Mouse (Mus musculus) cerebellum, adult 9-11 months (tissue): ENCODE measurements around the gene Dgkz.

Experiments
- DNase-seq: peaks from one replicate; pipeline ENCODE4 v3.0.0; 2022

Dgkz gene

GRCm38 (mm10) chr2:91975581-91976541 is at the start of gene Dgkz:
Gene Dgkz, minus strand, starts transcription at chr2:91975864.
- peak; percentile 62 for DNase-seq

DNA sequence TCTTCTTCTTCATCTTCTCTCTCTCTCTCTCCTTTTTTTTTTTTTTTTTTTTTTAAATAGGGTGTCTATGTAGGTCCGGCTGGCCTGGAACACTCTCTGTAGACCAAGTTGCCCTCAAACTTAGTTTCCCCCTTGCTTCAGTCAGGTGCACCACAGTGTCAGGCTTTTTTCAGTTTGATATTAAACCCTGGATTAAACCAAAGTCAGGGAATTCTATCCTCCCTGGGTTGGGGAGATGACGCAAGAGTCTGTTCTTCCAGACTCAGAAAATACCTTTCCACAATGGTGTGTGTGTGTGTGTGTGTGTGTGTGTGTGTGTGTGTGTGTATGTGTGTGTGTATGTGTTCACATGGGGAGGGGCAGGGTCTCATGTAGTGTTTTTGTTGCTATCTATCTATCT is 49.5 kb upstream of the Dgkz start:
- no peak for DNase-seq

DNA sequence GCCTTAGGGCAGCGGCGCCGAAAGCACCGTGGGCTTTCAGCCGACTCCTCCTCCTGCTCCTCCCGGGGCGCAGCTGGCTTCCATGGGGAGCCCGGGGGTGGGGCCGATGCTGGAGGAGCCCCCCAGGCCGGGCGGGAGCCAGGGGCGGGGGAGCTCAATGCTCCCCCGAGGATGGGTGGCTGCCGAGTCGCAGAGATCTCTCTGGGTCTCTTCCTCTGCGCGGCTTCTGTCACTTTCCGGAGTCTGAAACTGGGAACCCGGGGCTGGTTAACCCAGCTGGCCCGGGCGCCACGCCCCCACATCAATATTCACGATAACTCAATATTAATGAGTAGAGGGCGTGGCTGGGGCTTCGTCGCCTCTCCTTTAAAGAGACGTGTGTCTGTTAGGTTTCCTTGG is 48.6 kb upstream of the Dgkz start, which contains the start of gene Creb3l1:
TSS of gene Creb3l1 (minus strand) at position 229 of the 399 bp plus-strand sequence.
- DNase-seq = peak; percentile 22

DNA sequence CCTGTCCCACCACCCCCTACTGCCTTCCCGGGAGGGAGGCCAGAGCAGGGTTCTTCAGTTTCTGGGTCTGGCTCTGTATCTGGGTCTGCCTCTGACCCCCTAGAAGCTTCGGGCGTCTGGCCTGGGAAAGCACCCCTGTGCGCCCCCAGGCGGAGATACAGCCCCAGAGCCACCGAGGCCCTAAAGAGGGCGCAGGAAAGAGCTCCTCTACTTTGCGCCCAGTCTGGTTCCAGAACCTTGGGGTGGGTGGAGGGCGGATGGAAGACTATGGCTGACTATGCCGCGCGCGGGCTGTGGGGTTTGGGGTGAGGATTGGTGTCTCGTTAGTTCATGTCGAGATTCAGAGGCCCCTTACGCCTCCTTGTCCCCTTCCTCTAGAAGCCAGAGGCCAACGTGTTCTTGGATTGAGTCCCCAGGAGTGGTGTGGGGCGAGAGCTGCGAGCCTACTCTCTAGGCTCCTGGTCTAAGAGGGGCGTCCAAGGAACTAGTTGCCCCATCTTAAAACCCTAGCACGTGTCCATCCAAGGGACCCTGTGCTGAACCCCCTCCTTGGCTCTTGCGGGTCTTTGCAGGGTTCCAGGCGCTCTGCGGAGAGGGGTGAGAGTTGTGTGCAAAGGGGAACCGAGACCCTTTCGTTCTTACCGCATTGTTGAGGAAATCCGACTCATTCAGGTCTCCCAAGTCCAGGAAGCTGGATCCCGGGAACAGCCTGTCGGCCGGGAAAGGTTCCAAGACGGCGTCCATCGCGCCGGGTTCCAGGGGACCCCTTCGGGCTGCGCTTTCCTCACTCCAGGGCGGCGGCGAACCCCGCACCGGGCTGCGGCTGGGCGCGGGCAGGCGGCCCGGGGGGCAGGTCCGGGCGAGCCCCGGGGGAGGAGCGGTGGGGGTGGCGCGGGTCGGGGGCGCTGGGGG is 48.0 kb upstream of the Dgkz start:
- DNase-seq = peak; percentile 21

DNA sequence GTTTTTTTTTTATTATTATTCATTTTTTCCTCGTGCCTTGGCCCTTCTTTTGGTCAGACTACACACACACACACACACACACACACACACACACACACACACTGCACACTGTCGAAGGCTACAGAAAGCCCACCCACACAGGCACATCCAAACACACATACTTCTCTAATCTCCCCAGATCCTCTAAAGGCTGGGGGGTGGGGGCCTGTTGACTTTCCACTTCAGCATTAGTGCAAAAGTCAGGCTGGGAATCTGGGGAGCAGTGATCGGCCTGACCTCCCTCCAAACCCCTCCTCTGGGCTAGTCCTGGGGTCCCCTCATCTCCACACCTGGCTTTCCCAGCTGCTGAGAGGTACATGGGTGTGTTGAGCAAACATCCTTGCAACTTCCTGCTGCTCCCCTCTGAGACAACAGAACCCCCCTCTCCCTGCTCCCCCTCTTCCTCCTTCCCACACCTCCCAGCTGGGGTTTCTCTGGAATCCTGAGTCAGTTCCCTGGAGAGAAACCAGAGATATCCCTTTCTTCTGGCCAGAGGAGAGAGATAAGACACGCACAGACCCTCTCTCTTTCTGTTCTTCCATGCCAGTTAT is 45.1 kb upstream of the Dgkz start:
- DNase-seq = no peak

DNA sequence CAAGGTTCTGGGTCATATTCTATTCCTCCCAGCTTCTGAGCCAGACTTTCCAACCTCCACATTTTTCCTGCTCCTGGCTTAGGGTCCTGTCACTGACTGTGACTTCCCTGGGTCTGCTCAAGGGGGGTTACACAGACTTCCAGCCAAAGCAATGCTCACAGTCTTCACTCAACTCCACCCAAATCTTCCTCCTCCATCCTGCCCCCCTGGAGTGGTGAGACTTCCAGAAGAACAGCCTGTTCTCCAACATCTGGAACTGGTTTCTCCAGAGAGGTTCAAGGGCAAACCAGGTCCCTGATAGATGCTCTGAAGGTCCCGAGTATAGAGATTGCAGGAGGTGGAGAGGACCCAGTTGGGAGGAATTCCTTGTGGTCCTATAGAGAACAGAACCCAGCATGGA is 41.8 kb upstream of the Dgkz start:
- no peak for DNase-seq

- no peak for DNase-seq
These were observed 41.3 kb upstream of the Dgkz start for GRCm38 (mm10) chr2:92016981-92017380.

GRCm38 (mm10) chr2:92014891-92015290 is 39.2 kb upstream of the Dgkz start:
- DNase-seq = no peak

- no peak for DNase-seq
These were observed 38.6 kb upstream of the Dgkz start for GRCm38 (mm10) chr2:92014248-92014647.

DNA sequence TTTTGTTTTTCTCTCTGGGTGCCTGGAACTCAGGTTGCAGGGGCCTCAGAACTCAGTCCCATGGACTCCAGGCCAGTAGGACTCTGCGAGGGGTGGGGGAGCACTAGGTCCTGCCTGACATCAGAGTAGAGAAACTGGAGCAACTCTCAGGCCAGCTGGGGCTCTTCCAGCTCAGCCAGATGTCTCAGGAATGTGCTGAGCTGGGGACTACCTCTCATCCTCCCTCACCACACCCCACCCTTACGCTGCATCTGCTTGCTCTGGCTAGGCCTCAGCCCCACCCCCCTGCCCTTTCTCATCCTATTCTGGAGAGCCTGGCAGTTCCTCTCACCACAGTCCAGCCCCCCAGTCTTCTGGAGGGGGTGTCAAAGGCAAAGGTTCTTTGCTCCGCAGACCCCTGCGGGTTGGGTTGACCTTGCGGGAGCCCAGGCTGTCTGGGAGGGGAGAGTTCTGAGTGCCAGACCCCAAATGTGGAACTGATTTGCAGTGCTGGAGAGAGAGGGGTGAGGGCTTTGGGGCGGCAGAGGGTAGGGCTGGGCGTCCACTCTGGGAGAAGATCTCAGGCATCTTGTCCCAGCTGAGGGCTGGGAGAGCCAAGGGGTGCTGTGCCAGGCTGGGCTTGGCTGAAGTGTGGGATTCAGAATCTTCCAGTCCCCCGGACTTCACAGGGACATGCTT is 37.2 kb upstream of the Dgkz start:
- no peak for DNase-seq

DNA sequence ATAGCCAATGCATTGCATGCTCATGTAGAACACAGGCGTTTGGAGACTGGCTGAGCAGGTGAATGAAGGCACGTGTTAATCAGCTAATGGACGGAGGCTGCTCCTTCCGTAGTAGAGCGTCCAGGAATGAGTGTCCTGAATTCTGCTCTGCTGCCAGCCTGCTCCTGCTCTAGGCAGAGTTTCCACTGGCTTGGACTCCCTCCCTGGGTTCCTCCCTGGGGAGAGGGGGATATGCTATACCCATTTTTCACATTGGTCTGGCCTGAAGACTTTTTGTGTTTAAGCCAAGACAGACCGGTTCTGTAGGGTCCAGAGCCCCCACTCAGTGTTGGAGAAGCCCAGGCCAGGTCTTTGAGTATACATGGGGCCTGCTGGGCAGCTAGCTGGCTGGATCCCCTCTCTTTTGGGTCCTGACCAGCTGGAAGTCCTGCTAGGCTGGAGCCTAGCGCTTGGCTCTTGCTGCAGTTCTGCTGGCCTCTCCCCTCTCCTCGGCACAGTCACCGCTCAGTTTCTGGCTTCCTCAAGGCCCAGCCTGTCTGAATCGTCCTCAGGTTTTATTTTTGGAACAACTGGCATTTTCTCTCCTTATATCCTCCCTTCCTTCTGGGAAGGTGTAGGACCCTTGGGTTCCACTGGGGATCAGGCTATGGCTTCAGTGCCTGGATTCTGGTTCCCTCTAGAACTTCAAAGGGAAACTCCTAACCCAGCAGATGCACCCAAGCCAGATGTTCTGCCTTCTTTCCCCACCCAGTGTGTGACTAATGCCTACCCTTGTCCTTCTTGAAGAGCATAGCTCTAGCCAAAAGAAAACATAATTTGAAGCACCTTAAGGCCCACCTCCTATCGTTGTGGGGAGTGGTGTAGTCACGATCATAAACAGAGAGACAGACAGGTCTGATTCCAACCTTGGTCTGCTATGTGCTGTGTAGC is 36.0 kb upstream of the Dgkz start:
- no peak for DNase-seq

DNA sequence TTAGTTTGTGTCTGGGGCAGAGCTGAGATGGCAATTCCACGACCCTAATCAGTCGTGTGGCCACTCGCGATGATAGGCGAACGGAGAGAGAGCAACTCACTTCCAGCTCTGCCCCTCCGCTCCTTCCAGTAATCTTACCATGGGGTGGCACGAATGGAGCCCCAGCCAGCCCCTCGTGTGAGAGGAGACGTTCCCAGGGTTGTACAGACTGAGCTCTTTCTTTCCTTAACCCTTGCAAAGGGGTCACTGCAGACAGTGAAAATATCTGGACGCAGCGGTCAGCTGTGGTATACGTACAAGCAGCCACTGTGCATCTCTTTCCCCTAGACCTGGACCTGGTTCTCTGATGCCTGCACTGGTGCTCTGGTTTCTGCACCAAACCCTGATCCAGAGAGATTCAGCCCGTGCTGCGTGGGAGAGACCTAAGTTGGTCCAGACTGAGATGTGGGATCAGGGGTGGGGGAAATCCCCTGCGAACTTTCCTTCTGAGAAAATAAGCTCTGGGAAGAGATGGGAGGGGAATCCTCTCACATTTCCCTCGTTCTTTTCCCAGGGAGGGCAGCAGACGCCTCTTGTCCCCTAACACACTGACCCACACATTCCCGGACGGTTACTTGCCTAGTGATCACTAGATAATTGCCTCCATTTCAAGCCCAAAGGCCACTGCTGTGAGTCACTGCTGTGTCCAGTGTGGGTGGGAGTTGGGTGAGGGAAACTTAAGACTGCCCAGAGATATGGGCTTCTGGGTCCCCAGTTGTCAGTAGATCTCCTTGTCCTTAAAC is 33.1 kb upstream of the Dgkz start:
- no peak for DNase-seq

DNA sequence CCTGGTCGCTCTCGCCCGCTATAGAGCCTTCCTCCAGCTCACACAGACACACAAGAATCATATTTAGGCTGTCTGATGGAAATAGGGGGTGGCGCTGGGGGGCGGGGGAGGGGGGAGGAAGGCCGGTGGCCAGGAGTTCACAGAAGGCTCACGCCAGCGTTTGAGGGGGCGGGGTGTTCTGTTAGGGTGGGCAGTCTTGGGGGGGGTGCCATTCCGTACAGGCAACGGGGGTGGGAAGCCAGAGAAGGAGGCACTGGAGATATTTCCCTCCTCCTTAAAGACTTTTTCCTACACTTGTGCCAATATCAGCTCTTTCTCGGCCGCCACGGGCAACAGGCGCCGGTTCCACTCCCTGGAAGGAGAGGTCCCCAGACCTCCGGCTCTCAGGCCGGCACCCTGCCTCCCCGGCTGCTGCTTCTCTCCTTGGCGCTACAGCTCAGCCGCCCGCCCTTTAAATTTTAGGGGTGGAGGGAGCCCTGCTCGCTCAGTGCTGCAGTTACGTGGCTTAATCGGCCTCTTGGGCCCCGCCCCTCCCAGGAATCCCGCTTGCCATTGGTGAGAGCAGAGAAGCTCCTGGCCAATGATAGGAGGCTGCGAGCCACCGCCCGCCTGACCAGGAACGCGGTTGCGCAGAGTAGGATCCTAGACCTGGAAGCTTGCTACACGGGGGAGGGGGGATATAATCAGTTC is 32.4 kb upstream of the Dgkz start:
- peak; percentile 99 for DNase-seq

DNA sequence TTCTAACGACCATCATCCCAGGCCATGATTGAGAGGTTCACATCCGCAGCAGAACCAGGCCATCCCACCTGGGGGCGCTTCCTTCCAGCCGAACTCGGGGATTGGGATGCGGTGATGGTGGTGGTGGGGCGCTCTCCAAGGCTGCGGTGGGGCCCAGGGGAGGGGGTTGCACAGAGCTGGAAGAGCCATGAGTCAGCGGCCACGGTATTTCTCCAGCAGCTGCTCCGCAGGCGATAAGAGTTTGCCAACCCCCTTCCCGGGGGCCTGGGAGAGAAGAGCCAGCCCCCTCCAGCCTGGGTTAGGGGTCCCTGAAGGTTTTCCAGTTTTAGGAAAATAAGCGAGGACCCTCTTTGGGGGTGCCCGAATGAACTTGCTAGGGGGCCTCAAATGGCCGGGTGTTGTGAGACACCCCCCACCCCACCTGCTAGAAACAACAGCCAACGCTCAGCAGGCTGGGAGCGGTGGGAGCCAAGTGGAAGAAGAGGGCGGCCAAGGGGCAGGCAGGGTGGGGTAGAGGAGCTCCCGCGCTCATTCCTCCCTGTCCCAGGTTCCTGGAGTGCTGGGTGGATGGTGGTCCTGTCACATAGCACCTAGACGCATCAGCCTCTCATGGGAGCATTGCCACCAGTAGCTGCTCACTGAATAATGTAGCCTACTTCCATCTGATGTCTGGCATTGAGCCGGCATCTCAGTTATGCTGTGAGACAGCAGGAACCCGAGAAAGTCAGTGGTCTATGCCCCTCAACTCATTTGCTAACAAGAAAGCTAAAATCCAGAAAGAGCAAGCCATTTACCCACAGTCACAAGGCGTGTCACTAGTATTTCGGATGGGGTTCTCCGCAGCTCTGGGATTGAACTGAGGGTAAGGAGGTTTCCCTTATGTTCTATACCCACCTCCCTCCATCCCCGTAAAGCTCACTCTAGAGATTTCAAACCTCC is 31.6 kb upstream of the Dgkz start:
- peak; percentile 71 for DNase-seq

DNA sequence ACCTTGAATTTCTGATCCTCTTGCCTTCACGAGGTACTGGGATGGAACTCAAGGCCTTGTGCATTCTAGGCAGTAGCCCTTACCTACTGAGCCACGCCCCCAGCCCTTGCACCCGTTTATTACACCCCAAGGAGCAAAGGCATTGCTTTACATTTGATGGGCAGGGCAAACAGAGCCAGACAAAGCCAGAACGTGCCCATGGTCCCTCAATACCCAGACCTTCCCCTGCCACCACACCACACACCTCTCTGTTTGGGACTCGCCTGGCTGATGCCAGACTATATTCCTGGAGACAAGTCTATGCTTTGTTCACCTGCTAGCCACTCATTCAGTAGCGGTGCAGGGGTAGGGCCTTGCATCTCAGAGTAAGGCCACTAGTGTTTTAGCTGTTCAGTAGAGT is 30.8 kb upstream of the Dgkz start:
- DNase-seq = peak; percentile 39

GRCm38 (mm10) chr2:92004617-92005016 is 29.0 kb upstream of the Dgkz start:
- DNase-seq = no peak

GRCm38 (mm10) chr2:91997905-91998608 is 22.4 kb upstream of the Dgkz start:
- DNase-seq = no peak

- no peak for DNase-seq
These were observed 20.3 kb upstream of the Dgkz start for GRCm38 (mm10) chr2:91996006-91996405.
